Mouse (Mus musculus): Measurements from ENCODE around the gene Plxnb2.

Plxnb2 gene

GRCm38 (mm10) chr15:89180571-89181229 is at the start of gene Plxnb2:
Gene Plxnb2 (minus strand): TSS chr15:89180788.
- in situ Hi-C loops (cut with MboI; ENCODE audit: low pct_unique_long_range_greater_than_20kb in 1 of 2, low sequenced_read_pairs in 2 of 2, unreplicated experiment in 1 of 2), result no loop called here

GRCm38 (mm10) chr15:89215611-89216233 is 35.1 kb upstream of the Plxnb2 start:
- in situ Hi-C loops (cut with MboI; ENCODE audit: low pct_unique_long_range_greater_than_20kb in 1 of 2, low sequenced_read_pairs in 2 of 2, unreplicated experiment in 1 of 2), result no loop called here

GRCm38 (mm10) chr15:89214953-89215352 is 34.4 kb upstream of the Plxnb2 start:
- in situ Hi-C loops (cut with MboI; ENCODE audit: low pct_unique_long_range_greater_than_20kb in 1 of 2, low sequenced_read_pairs in 2 of 2, unreplicated experiment in 1 of 2), result no loop called here

- in situ Hi-C loops (cut with MboI; ENCODE audit: low pct_unique_long_range_greater_than_20kb in 1 of 2, low sequenced_read_pairs in 2 of 2, unreplicated experiment in 1 of 2), result no loop called here
Measured at GRCm38 (mm10) chr15:89213517-89213916, 32.9 kb upstream of the Plxnb2 start.

GRCm38 (mm10) chr15:89212495-89212894 is 31.9 kb upstream of the Plxnb2 start:
- in situ Hi-C loops (cut with MboI; ENCODE audit: low pct_unique_long_range_greater_than_20kb in 1 of 2, low sequenced_read_pairs in 2 of 2, unreplicated experiment in 1 of 2), result no loop called here

- in situ Hi-C loops (cut with MboI; ENCODE audit: low pct_unique_long_range_greater_than_20kb in 1 of 2, low sequenced_read_pairs in 2 of 2, unreplicated experiment in 1 of 2), result no loop called here
Measured at GRCm38 (mm10) chr15:89211716-89212461, 31.3 kb upstream of the Plxnb2 start.

GRCm38 (mm10) chr15:89210915-89211715 is 30.5 kb upstream of the Plxnb2 start, which contains the start of gene Ppp6r2:
Gene Ppp6r2 (plus strand): TSS chr15:89211553.
- in situ Hi-C loops (cut with MboI; ENCODE audit: low pct_unique_long_range_greater_than_20kb in 1 of 2, low sequenced_read_pairs in 2 of 2, unreplicated experiment in 1 of 2), result no loop called here

GRCm38 (mm10) chr15:89209886-89210761 is 29.5 kb upstream of the Plxnb2 start:
- in situ Hi-C loops (cut with MboI; ENCODE audit: low pct_unique_long_range_greater_than_20kb in 1 of 2, low sequenced_read_pairs in 2 of 2, unreplicated experiment in 1 of 2), result no loop called here

- in situ Hi-C loops (cut with MboI; ENCODE audit: low pct_unique_long_range_greater_than_20kb in 1 of 2, low sequenced_read_pairs in 2 of 2, unreplicated experiment in 1 of 2), result no loop called here
Measured at GRCm38 (mm10) chr15:89207457-89207856, 26.9 kb upstream of the Plxnb2 start.

- in situ Hi-C loops (cut with MboI; ENCODE audit: low pct_unique_long_range_greater_than_20kb in 1 of 2, low sequenced_read_pairs in 2 of 2, unreplicated experiment in 1 of 2), result no loop called here
Measured at GRCm38 (mm10) chr15:89197056-89197455, 16.5 kb upstream of the Plxnb2 start.

- in situ Hi-C loops (cut with MboI; ENCODE audit: low pct_unique_long_range_greater_than_20kb in 1 of 2, low sequenced_read_pairs in 2 of 2, unreplicated experiment in 1 of 2), result no loop called here
Measured at GRCm38 (mm10) chr15:89196313-89196706, 15.7 kb upstream of the Plxnb2 start, which contains the start of gene Dennd6b. Gene Dennd6b (minus strand): TSS chr15:89196496.

- in situ Hi-C loops (cut with MboI; ENCODE audit: low pct_unique_long_range_greater_than_20kb in 1 of 2, low sequenced_read_pairs in 2 of 2, unreplicated experiment in 1 of 2), result no loop called here
Measured at GRCm38 (mm10) chr15:89195690-89196312, 15.2 kb upstream of the Plxnb2 start.

GRCm38 (mm10) chr15:89195261-89195681 is 14.7 kb upstream of the Plxnb2 start:
- in situ Hi-C loops (cut with MboI; ENCODE audit: low pct_unique_long_range_greater_than_20kb in 1 of 2, low sequenced_read_pairs in 2 of 2, unreplicated experiment in 1 of 2), result no loop called here

- in situ Hi-C loops (cut with MboI; ENCODE audit: low pct_unique_long_range_greater_than_20kb in 1 of 2, low sequenced_read_pairs in 2 of 2, unreplicated experiment in 1 of 2), result no loop called here
Measured at GRCm38 (mm10) chr15:89184937-89185227, 4.3 kb upstream of the Plxnb2 start.

GRCm38 (mm10) chr15:89184141-89184936 is 3.8 kb upstream of the Plxnb2 start:
- in situ Hi-C loops (cut with MboI; ENCODE audit: low pct_unique_long_range_greater_than_20kb in 1 of 2, low sequenced_read_pairs in 2 of 2, unreplicated experiment in 1 of 2), result no loop called here

GRCm38 (mm10) chr15:89182842-89183241 is 2.3 kb upstream of the Plxnb2 start:
- in situ Hi-C loops (cut with MboI; ENCODE audit: low pct_unique_long_range_greater_than_20kb in 1 of 2, low sequenced_read_pairs in 2 of 2, unreplicated experiment in 1 of 2), result no loop called here

- in situ Hi-C loops (cut with MboI; ENCODE audit: low pct_unique_long_range_greater_than_20kb in 1 of 2, low sequenced_read_pairs in 2 of 2, unreplicated experiment in 1 of 2), result no loop called here
Measured at GRCm38 (mm10) chr15:89182328-89182741, 1.7 kb upstream of the Plxnb2 start.

Measured in mouse embryonic stem cell (cell line).